Mouse (Mus musculus): ENCODE data around the gene Gm20458.

GRCm38 (mm10) chr2:164421306-164421705 lies 39.5 kb upstream of the Gm20458 start:
- TF ChIP-seq POLR2A (IDR thresholded peaks at IDR 0.05; ENCODE audit: insufficient read depth, low read depth, low read length) (no peak), CTCF (IDR thresholded peaks at IDR 0.05) (no peak)

Data from heart, adult 2 months (tissue).